Mouse (Mus musculus) gastrocnemius, adult 18-20 months (tissue): ENCODE data around the gene Cdhr2. TPM values are rescaled to one million over a fixed set of nuclear protein-coding genes. Genes with fewer than 3 reads are reported as not detected.
A peak's percentile ranks its signal among the peaks of the same experiment; 100 is the strongest.

Source experiments
- DNase-seq: peaks from one replicate; pipeline ENCODE4 v3.0.0; 2021; ENCODE audit warnings: low spot score
- long read RNA-seq, 2 experiments: library from polyadenylated mRNA; stranded (forward); transcript quantifications; one replicate each; pipeline ENCODE4 v2.0.0; 2021
- total RNA-seq, 2 experiments: library from RNA; stranded (reverse); gene quantifications; 2 replicates each; pipeline ENCODE4 v1.2.3; 2021

Cdhr2 gene
- total RNA-seq: not detected
- long read RNA-seq, experiment 1: 0 reads
- long read RNA-seq, experiment 2: 0 reads

GRCm38 (mm10) chr13:54701243-54701642, at the start of gene Cdhr2:
Gene Cdhr2 (plus strand): TSS chr13:54701461.
- no peak for DNase-seq

- DNase-seq: no peak
Observed at GRCm38 (mm10) chr13:54660877-54661276, 40.4 kb upstream of the Cdhr2 start.

GRCm38 (mm10) chr13:54661358-54661757, 39.9 kb upstream of the Cdhr2 start:
- DNase-seq: no peak

DNA sequence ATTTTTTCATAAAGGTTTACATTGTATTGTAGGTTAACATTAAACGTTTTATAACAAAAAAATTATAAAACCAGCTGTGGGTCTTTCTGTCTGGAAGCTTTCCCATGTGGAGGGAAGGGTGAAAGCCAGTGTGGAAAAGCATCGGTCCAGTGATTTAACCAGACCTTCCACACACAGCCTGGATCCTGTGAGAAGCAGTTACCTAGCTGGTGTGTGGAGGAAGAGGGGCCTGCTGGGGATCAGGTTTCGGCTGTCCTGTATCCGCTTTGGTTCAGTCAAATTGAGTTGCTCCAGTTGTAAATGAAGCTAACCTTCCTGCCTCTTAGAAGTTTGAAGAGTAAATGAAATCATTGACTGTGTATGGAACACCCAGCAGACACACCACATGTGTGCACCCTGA, 37.3 kb upstream of the Cdhr2 start:
- no peak for DNase-seq

DNA sequence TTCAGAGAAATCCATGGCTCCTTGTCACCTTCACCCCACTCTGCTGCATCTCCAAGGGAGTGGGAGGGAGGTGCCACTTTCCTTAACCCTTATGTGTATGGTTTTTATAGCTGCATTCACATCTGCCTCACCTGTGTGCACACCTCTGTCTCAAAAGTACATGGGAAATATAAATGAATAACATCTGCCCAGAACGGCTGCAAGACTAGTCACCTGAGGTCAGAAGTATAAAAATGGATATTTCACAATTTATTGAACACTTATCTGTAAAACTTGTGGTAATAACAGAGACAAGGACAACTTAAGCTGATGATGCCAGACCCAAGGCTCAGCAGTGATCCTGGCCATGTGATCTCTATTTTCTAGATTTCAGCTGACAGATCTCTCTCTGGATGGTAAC, 36.8 kb upstream of the Cdhr2 start:
- DNase-seq: no peak

- no peak for DNase-seq
Observed at GRCm38 (mm10) chr13:54665062-54665461, 36.2 kb upstream of the Cdhr2 start.

- DNase-seq: no peak
Observed at GRCm38 (mm10) chr13:54670491-54670890, 30.8 kb upstream of the Cdhr2 start.

- no peak for DNase-seq
Observed at GRCm38 (mm10) chr13:54675895-54676590, 25.2 kb upstream of the Cdhr2 start.

DNA sequence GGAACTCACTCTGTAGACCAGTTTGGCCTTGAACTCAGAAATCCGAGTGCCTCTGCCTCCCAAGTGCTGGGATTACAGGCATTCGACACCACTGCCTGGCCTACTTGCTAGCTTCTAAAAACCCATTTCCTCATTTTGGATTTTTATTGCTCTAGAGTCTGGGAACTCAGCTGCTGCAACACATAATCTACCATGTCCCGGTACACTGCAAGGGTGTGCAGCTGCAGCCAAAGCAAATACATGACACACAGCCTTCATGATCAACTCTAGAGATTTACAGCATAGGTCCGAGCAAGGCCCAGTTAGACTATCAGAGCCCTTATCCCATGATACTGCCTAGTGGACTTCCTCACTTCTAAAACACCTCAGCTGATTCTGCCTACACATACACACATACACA, 23.0 kb upstream of the Cdhr2 start:
- DNase-seq: no peak

- no peak for DNase-seq
Observed at GRCm38 (mm10) chr13:54680184-54680853, 20.9 kb upstream of the Cdhr2 start.

- no peak for DNase-seq
Observed at GRCm38 (mm10) chr13:54681291-54681690, 20.0 kb upstream of the Cdhr2 start.

DNA sequence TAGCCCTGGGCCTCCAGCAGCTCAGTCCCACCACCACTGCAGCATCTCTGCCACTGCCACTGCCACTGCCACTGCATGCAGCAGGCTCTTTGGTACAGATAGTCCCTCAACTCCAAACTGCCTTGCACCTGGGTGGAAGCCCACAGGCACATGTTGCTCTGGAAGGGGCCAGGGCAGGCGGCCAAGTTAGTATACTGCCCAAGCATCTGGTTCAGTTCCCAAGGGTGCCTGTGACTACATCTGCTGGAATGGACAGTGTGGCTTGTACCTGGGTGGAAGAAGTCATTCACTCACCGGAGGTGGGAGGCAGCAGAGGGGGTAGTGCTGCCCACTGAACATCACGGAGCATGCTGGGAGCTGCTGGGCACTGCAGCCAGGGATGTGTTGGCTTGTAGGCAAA, 18.0 kb upstream of the Cdhr2 start:
- no peak for DNase-seq

- DNase-seq: no peak
Observed at GRCm38 (mm10) chr13:54684140-54684896, 16.9 kb upstream of the Cdhr2 start.

DNA sequence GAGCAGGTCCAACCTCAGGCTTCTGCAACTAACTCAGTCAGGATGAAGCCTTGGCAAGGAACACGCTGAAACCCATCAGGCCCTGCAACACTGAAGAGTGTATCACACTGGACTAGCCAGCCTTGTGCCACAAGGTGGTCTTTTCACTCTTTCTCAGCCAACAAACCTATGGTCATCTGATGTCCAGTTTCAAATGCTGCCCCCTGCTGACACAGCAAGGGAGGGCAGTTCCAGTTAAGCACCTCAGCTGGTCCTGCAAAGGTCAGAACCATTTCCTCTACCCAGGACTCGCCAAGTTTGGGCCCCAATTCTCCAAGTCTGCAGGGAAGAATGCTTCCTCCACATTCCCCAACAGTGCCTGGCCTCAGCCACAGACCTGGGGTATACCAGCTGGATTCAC, 16.1 kb upstream of the Cdhr2 start:
- peak; percentile 29 for DNase-seq

DNA sequence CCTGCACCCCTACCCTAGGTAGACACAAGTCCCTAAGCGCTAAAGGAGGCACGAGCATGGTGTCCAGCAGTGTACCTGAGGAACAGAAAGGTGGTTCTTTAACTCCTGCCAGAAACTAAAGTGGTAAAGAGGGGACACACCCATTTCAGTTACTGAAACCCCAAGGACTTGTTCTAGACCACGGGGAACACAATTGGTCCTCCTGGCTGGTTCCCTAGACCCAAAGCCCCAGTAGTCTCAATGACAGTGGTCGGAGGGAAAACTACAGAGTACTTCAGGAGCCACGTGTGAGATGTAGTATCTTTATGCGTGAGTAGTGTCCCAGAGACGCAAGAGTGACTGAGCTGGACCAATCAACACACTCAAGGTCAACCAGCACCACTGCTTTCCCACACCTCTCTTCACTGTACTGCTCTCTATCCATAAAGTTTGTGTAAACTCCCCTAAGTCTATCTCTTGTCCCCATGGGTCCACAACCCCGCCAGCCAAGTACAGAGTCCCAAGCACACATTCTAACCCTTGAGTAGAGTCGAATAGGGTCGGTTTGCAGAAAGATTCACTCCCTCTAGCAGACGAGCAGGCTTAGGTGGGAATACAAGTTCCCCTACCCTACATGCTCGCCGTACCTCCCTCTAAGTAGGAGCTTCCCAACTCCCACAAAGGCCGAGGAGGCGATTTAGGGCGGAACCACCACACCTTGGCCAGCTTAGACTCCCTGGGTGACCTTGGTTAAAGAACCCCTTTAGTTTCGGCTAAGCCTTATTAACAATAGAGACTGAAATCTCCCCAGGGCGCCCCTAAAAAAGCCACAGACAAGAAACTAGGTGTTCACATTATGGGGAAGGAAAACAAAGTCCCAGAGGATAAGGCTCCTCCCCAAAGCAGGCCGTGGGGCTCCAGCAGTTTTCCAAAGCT, 14.9 kb upstream of the Cdhr2 start:
- DNase-seq: no peak

GRCm38 (mm10) chr13:54687096-54687495, 14.2 kb upstream of the Cdhr2 start:
- peak; percentile 65 for DNase-seq

GRCm38 (mm10) chr13:54687575-54688424, 13.5 kb upstream of the Cdhr2 start:
- peak; percentile 98 for DNase-seq

DNA sequence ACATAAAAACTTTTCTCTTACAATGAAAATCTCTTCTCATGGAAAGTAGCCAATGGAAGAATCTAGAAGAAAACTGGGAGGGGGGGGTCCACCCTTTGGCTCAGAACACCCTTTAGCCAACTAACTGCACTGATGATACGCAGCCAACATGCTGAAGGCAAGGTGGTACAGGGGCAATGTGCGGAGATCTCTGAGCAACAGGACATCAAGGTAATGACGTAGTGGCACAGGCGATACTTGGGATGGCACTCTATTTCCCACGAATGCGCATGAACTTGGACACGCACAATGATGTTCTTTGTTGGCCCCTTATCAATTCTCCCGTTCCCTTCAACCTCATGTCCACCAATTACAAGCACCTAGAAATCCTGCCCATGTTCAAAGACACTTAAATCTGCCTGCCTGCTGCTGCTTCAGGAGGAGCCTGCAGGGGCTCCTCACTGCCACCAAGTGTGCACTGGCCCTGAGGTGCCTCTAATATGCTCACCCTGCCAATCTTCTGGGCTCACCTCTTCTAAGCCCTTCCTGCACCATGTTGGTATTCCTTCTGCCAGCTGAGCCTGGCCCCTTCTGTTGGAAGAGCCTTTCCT, 11.0 kb upstream of the Cdhr2 start:
- DNase-seq: no peak

GRCm38 (mm10) chr13:54691737-54692136, 9.5 kb upstream of the Cdhr2 start:
- no peak for DNase-seq
